Mouse (Mus musculus) right cerebral cortex, adult 2 months (tissue): ENCODE results near the gene Ttc16.

ENCODE experiments used
- DNase-seq, 2 experiments: peaks; one replicate each; pipeline ENCODE4 v3.0.0; 2021 to 2022; ENCODE audit warnings: low spot score in 2 of 2

Ttc16 gene

DNA sequence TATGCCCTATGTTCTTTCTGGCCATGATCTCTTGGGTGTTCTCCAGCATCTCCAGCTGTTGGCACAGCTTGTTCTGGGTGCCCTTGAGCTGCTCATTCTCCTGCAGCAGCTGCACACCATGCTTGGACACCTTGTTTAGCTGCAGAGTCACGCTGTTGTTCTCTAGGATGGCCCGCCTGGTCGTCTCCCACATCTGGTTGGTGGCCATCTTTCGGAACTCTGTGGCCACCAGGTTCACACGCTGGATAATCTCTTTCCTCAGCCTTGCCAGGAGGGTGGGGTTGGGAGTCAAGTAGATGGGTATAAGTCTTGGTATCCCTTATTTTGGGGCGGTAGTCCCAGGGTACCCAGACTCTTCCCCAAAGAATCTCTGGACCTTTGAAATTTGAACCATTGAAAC is 4.3 kb upstream of the Ttc16 start:
- no peak for DNase-seq

DNA sequence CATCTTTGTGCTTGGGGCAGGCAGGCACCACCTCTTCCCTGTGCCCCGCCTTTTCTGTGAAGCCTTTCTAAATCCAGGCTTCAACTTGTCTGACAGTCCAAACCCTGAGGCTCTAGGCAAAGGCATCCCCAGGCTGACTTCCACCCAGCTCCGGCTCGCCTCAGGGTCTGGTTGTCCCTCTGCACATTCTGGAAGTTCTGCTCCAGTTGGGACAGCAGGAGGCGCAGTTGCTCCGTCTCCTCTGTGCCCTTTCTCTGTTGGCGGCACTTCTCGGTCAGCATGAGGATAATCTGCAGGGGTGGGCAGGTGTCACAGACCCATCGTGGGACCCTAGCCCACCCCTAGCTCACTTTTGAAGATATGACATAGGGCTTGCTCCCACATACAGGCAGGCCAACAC is 3.7 kb upstream of the Ttc16 start:
- DNase-seq, result peak; percentile 55 to 65

DNA sequence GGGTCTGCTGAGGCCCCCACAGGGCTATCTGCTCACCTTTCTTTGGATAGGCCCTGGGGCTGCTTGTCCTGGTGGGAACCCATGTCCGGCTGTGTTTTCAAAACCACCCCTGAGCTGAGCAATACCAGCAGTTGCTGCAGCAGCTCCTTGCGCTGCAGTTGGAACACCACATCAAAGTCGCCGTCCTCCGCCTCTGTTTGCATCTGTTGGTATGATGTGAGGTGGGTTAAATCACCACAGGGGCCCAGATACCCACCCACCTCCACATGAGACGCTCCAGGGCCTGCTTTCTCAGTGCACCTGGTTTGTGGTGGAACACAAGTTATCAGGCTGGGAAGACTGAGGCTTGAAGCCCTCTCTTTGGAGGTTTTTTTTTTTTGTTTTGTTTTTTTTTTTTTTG is 2.6 kb upstream of the Ttc16 start:
- DNase-seq, result no peak

DNA sequence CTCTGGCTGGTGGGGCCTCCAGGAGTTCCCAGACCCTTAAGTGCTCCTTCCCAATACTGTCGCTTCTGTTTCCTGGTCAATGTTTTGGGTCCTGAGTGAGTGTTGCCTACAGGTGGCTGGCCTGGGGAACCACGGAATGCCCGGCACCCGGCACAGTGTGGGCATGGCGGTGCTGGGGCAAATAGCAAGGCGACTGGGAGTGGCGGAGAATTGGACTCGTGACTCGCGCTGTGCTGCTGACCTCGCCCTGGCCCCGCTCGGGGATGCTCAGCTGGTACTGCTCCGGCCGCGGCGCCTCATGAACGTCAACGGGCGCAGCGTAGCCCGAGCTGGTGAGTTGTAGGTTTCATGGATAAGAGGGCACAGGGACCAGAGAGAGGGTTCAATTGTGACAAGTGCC is 759 bp upstream of the Ttc16 start:
- DNase-seq, result no peak

- DNase-seq, result no peak
Measured at GRCm38 (mm10) chr2:32772626-32773279, 2.7 kb downstream of the Ttc16 start.

- DNase-seq, result no peak
Measured at GRCm38 (mm10) chr2:32771886-32772285, 3.5 kb downstream of the Ttc16 start.

DNA sequence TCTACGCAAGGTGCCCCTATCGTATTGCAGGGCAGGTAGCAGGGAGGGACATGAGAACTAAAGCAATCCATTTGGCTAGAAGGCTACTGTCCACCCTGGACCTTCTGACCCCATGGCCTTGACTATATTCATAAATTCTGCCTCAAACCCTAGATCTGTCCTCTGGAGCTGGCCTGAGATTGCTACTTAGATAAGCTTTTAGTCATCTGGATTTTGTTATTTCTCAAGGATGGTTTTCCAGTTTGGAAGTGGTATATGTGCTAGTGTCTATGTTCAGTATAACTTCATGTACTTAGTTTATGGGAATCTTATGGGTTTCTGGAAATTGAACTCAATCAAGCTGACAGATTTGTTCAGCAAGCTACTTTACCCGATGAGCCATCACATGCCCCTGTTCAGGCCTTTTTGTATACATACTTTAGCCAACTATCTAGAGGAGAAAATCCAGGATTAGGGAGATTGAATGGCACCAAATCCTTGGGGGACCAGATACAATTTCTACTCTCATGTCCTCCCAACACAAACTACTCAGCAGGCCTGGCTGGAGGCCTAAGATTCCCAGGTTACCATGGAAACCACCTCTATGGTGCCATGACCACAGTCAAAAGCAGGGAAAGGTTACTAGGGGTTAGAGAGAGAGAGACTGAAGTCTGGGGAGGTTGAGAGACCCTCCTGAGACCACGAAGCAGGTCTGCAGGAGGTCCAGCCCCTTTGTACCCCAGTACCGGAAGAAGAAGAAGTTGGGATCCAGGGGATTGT is 5.9 kb downstream of the Ttc16 start:
- DNase-seq, result no peak

- no peak for DNase-seq
Measured at GRCm38 (mm10) chr2:32768661-32769285, 6.7 kb downstream of the Ttc16 start.

DNA sequence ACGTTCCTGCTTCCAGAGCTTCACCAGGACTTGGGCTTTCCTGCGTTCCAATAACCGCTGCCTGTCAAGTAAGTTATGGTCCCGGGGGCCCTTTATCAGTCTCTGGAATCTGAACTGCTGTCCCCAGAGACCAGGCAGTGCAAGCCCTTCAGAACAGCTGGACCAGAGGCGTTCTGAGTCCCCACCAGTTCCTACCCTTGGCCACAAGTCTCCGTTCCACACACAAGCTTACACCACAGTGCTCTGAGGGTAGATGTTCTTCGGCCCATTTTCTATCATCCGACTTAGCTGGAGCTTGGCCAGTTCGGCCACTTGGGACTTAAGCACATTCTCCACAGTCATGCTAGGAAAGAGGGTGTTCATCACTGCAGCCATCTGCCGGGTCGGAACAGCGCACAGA is 8.2 kb downstream of the Ttc16 start:
- DNase-seq, result no peak

DNA sequence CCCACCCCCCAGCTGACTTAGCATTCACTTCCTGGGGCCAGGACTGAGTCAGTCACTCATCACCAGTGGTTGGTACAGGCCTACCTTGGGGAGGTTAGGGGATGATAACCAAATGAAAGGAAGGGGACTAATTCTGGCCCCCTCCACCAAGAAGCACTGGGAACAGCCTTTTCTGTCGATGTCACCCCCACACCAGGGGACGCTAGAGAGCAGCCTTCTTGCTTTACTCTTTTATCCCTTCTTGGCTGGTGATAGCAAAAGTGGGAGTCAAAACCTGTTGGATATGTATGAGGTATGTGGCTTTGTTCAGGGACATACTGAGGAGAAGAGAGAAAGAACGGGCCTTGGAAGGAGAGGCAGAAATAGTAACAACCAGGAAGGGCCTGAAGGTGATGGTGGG is 12.1 kb downstream of the Ttc16 start:
- no peak for DNase-seq

DNA sequence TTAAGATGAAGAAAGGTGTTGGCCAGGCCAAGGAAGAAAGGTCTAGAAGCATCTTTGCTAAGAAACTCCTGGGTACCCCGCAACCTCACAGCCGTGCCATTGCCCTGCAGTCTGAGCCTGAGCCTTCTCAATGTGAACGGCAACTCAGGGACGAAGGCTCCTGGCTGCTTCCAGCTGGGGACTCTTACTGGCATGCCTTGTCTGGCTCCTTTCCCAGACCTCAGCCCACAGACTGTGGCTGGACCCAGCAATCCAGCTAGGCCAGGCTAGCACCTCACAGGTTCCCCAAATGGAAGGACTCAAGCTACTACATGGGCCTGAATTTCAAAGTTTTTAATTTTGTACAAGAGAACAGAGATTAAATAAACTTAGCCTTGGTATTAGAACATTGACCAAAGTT is 13.6 kb downstream of the Ttc16 start:
- no peak for DNase-seq

- DNase-seq, result no peak
Measured at GRCm38 (mm10) chr2:32761361-32761760, 14.1 kb downstream of the Ttc16 start.

GRCm38 (mm10) chr2:32759001-32759400 is 16.4 kb downstream of the Ttc16 start:
- no peak for DNase-seq

- DNase-seq, result no peak
Measured at GRCm38 (mm10) chr2:32758503-32758902, 16.9 kb downstream of the Ttc16 start.

DNA sequence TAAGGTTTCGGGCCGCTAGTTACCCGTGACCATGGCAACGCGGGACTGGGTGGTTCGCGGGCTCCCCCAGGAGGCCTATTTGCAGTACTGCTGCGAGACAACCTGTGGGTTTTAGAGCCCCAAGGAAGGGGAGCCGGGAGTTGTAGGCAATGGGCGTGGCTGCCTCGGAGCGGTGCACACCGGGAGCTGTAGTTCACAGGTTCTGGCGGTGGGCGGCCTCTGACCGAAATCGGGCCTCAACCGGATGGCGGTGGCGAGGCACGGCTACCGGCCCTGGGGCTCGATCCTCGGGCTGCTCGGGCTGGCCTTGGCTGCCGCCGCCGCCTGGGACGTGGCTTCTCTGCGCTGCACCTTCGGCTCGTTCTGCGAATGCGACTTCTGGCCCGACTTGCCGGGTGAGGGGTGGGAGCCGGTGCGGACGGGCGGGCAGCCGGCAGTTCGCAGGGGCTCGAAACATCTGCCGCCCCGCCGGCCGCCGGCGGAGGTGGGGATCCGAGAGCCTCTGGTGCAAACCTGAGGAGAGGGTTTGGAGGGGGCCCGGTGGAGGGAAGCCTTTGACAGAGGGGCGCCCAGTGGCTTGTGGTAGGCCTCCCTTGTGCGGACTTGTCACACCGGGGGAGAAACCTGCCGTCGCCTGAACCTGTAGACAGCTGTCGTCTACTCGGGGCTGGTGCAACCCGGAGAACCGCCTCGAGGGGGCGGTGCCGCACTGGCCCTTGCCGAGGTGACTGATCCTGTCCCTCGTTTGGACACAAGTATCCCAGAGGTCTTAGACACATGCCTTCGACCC is 18.2 kb downstream of the Ttc16 start, which contains the start of gene Tor2a:
Gene Tor2a (plus strand): TSS at position 179 of the 790 bp plus-strand sequence.
- peak; percentile 97 to 98 for DNase-seq

DNA sequence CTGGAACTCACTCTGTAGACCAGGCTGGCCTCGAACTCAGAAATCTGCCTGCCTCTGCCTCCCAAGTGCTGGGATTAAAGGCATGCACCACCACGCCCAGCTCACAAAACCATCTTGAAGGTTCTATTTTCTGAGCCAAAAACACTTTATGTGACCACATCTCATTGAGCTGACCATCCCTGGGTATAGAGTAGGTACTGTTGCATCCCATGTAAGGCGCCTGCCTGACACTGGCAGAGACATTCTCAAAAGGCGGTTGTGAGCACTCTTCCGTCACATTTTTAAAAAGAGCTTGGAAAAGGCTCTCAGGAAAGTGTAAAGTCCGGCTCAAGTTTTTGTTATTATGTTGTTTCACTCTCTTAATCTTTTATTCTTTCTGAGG is 18.8 kb downstream of the Ttc16 start:
- no peak for DNase-seq

- DNase-seq, result no peak
Measured at GRCm38 (mm10) chr2:32752181-32752580, 23.3 kb downstream of the Ttc16 start.

GRCm38 (mm10) chr2:32751665-32752033 is 23.8 kb downstream of the Ttc16 start:
- no peak for DNase-seq

DNA sequence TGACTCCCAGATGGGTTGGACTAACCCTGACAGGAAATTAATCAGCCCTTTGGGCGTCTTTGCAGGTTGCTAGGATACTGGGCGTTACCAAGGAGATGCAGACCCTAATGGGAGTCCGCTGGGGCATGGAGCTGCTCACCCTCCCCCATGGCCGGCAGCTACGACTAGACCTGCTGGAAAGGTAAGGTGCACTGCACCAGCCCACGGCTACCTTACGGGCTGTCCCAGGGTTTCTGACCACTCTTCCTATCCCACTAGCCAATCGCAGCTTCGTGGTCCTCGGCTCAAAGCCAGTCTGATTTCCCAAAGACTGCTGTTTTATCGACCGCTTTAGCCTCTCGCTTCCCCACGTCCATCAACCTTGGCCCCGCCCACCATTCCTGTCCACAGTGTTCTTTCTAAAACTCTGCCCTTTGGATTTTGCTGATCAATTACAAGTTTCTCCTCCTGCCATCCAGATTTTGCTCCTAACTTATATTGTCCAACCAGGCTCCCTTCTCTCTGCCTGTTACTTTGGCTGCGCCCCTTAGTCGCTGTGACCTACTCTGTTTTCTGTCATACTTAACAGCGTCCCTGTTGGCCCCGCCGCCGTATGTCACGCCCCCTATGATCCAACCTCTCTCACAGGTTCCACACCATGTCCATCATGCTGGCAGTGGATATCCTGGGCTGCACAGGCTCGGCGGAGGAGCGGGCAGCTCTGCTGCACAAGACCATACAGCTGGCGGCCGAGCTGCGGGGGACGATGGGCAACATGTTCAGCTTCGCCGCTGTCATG is 24.4 kb downstream of the Ttc16 start:
- no peak for DNase-seq

GRCm38 (mm10) chr2:32750199-32750598 is 25.2 kb downstream of the Ttc16 start:
- no peak for DNase-seq

DNA sequence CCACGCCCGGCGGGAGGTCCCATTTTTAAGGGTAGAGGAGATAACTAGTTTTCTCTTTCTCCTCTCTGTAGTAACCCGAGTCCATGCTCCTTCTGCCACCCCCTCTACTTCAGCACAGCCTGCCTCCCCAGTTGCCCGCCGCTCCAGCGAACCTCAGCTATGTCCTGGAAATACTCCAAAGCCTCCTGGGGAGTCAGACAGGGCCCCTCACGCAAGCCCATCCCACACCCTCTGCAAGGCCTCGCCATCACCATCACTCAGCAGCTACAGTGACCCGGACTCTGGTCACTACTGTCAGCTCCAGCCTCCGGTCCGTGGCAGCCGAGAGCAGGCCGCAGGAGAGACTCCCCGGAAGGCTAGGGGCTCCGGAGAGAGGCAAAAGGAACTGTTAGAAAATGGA is 26.4 kb downstream of the Ttc16 start:
- DNase-seq, result no peak
